Mouse (Mus musculus): ENCODE data around the gene Prkn. TPM values are rescaled to one million over a fixed set of nuclear protein-coding genes. Genes with fewer than 3 reads are reported as not detected.

Prkn gene
- polyA plus RNA-seq, 1 experiment from 2014 or later: 0.68 TPM

- H3K27me3 ChIP-seq (ENCODE audit: low read depth, poor library complexity, severe bottlenecking): no peaks in the 10 kb centered on the region
- no peaks in the 10 kb centered on the region for H3K9me3 ChIP-seq (replicated peaks)
- no peak for DNase-seq (ENCODE audit: low spot score)
- H3K4me1 ChIP-seq: peaks cover 14% of the 10 kb centered on the region
- H3K4me3 ChIP-seq: no peak overlapping the region
- no peaks in the 10 kb centered on the region for H3K36me3 ChIP-seq
- H3K27ac ChIP-seq (replicated peaks): no peak overlapping the region
- 89% methylated on average over 3 of the region's 3 CpGs for WGBS
Observed at GRCm38 (mm10) chr17:11769513-11769912, 929.3 kb downstream of the Prkn start.

- no peaks in the 10 kb centered on the region for H3K27me3 ChIP-seq (ENCODE audit: low read depth, poor library complexity, severe bottlenecking)
Observed at GRCm38 (mm10) chr17:11779547-11779946, 939.4 kb downstream of the Prkn start.

GRCm38 (mm10) chr17:11780005-11780404 lies 939.8 kb downstream of the Prkn start:
- peaks cover 5% of the 10 kb centered on the region for H3K4me1 ChIP-seq
- no peaks in the 10 kb centered on the region for H3K9me3 ChIP-seq (replicated peaks)
- no peak for DNase-seq (ENCODE audit: low spot score)
- no peaks in the 10 kb centered on the region for H3K27me3 ChIP-seq (ENCODE audit: low read depth, poor library complexity, severe bottlenecking)
- H3K36me3 ChIP-seq: no peaks in the 10 kb centered on the region
- H3K27ac ChIP-seq (replicated peaks): no peak overlapping the region
- 69% methylated on average over 2 of the region's 2 CpGs for WGBS
- no peak overlapping the region for H3K4me3 ChIP-seq

More at GRCm38 (mm10) chr17:11779547-11779946, 939.4 kb downstream of the Prkn start:
- 86% methylated on average over 12 of the region's 12 CpGs for WGBS
- H3K4me1 ChIP-seq: peaks cover 5% of the 10 kb centered on the region
- H3K27ac ChIP-seq (replicated peaks): no peak overlapping the region
- no peak for DNase-seq (ENCODE audit: low spot score)
- H3K9me3 ChIP-seq (replicated peaks): no peaks in the 10 kb centered on the region
- no peaks in the 10 kb centered on the region for H3K36me3 ChIP-seq
- no peak overlapping the region for H3K4me3 ChIP-seq

- no peak overlapping the region for H3K4me3 ChIP-seq
- 58% methylated on average over 12 of the region's 12 CpGs for WGBS
- no peak overlapping the region for H3K27ac ChIP-seq (replicated peaks)
- no peaks in the 10 kb centered on the region for H3K27me3 ChIP-seq (ENCODE audit: low read depth, poor library complexity, severe bottlenecking)
- H3K36me3 ChIP-seq: no peaks in the 10 kb centered on the region
- H3K9me3 ChIP-seq (replicated peaks): no peaks in the 10 kb centered on the region
- no peak for DNase-seq (ENCODE audit: low spot score)
- H3K4me1 ChIP-seq: peaks cover 5% of the 10 kb centered on the region
Observed at GRCm38 (mm10) chr17:11780805-11781481, 940.8 kb downstream of the Prkn start.

GRCm38 (mm10) chr17:11788270-11788936 lies 948.2 kb downstream of the Prkn start:
- no peak overlapping the region for H3K27ac ChIP-seq (replicated peaks)
- no peaks in the 10 kb centered on the region for H3K9me3 ChIP-seq (replicated peaks)
- 92% methylated on average over 9 of the region's 9 CpGs for WGBS
- DNase-seq (ENCODE audit: low spot score): no peak
- H3K27me3 ChIP-seq (ENCODE audit: low read depth, poor library complexity, severe bottlenecking): no peaks in the 10 kb centered on the region
- H3K4me1 ChIP-seq: peaks cover 5% of the 10 kb centered on the region
- no peaks in the 10 kb centered on the region for H3K36me3 ChIP-seq
- H3K4me3 ChIP-seq: no peak overlapping the region

- Histone ChIP-seq H3K27me3 (ENCODE audit: low read depth, poor library complexity, severe bottlenecking) (no peaks in the 10 kb centered on the region), H3K4me1 (no peaks in the 10 kb centered on the region), H3K9me3 (replicated peaks) (no peaks in the 10 kb centered on the region), H3K4me3 (no peak overlapping the region), H3K36me3 (no peaks in the 10 kb centered on the region), H3K27ac (replicated peaks) (no peak overlapping the region)
- DNase-seq (ENCODE audit: low spot score): no peak
- 89% methylated on average over 3 of the region's 3 CpGs for WGBS
Observed at GRCm38 (mm10) chr17:11795979-11796378, 955.8 kb downstream of the Prkn start.

GRCm38 (mm10) chr17:11801226-11801625 lies 961.0 kb downstream of the Prkn start:
- no peaks in the 10 kb centered on the region for H3K4me1 ChIP-seq
- no peaks in the 10 kb centered on the region for H3K27me3 ChIP-seq (ENCODE audit: low read depth, poor library complexity, severe bottlenecking)
- H3K4me3 ChIP-seq: no peak overlapping the region
- no peak for DNase-seq (ENCODE audit: low spot score)
- no peaks in the 10 kb centered on the region for H3K9me3 ChIP-seq (replicated peaks)
- no peak overlapping the region for H3K27ac ChIP-seq (replicated peaks)
- H3K36me3 ChIP-seq: no peaks in the 10 kb centered on the region
- 95% methylated on average over 4 of the region's 4 CpGs for WGBS

GRCm38 (mm10) chr17:11807280-11807679 lies 967.1 kb downstream of the Prkn start:
- no peak overlapping the region for H3K4me3 ChIP-seq
- no peaks in the 10 kb centered on the region for H3K9me3 ChIP-seq (replicated peaks)
- DNase-seq (ENCODE audit: low spot score): no peak
- no peak overlapping the region for H3K27ac ChIP-seq (replicated peaks)
- H3K4me1 ChIP-seq: no peaks in the 10 kb centered on the region
- no peaks in the 10 kb centered on the region for H3K27me3 ChIP-seq (ENCODE audit: low read depth, poor library complexity, severe bottlenecking)
- no peaks in the 10 kb centered on the region for H3K36me3 ChIP-seq
- 83% methylated on average over 3 of the region's 3 CpGs for WGBS

GRCm38 (mm10) chr17:11817886-11818285 lies 977.7 kb downstream of the Prkn start:
- H3K4me1 ChIP-seq: peaks cover 4% of the 10 kb centered on the region; the same call in 1 of the 2 replicates
- H3K27me3 ChIP-seq (ENCODE audit: low read depth, poor library complexity, severe bottlenecking): no peaks in the 10 kb centered on the region
- WGBS: 79% methylated on average over 2 of the region's 2 CpGs
- no peaks in the 10 kb centered on the region for H3K36me3 ChIP-seq
- H3K9me3 ChIP-seq (replicated peaks): no peaks in the 10 kb centered on the region
- H3K27ac ChIP-seq (replicated peaks): no peak overlapping the region
- H3K4me3 ChIP-seq: no peak overlapping the region
- DNase-seq (ENCODE audit: low spot score): no peak

- Histone ChIP-seq H3K36me3 (no peaks in the 10 kb centered on the region), H3K4me3 (no peak overlapping the region), H3K9me3 (replicated peaks) (no peaks in the 10 kb centered on the region), H3K27ac (replicated peaks) (no peak overlapping the region), H3K27me3 (ENCODE audit: low read depth, poor library complexity, severe bottlenecking) (no peaks in the 10 kb centered on the region), H3K4me1 (peaks cover 4% of the 10 kb centered on the region; the same call in 1 of the 2 replicates)
- WGBS: 61% methylated on average over 8 of the region's 8 CpGs
- no peak for DNase-seq (ENCODE audit: low spot score)
Observed at GRCm38 (mm10) chr17:11819506-11819905, 979.3 kb downstream of the Prkn start.

GRCm38 (mm10) chr17:11820757-11821156 lies 980.6 kb downstream of the Prkn start:
- 92% methylated on average over 4 of the region's 4 CpGs for WGBS

GRCm38 (mm10) chr17:11829501-11829900 lies 989.3 kb downstream of the Prkn start:
- Histone ChIP-seq H3K27ac (replicated peaks) (no peak overlapping the region), H3K36me3 (no peaks in the 10 kb centered on the region), H3K9me3 (replicated peaks) (0 out of 2 replicates have a peak, but pooled peaks cover 3% of the 10 kb centered on the region), H3K4me1 (no peaks in the 10 kb centered on the region), H3K27me3 (ENCODE audit: low read depth, poor library complexity, severe bottlenecking) (no peaks in the 10 kb centered on the region), H3K4me3 (no peak overlapping the region)
- no peak for DNase-seq (ENCODE audit: low spot score)
- WGBS: 75% methylated on average over 3 of the region's 3 CpGs

More at GRCm38 (mm10) chr17:11820757-11821156, 980.6 kb downstream of the Prkn start:
- H3K9me3 ChIP-seq (replicated peaks): no peaks in the 10 kb centered on the region
- H3K4me1 ChIP-seq: peaks cover 4% of the 10 kb centered on the region; the same call in 1 of the 2 replicates
- H3K36me3 ChIP-seq: no peaks in the 10 kb centered on the region
- no peaks in the 10 kb centered on the region for H3K27me3 ChIP-seq (ENCODE audit: low read depth, poor library complexity, severe bottlenecking)
- H3K27ac ChIP-seq (replicated peaks): no peak overlapping the region
- H3K4me3 ChIP-seq: no peak overlapping the region
- no peak for DNase-seq (ENCODE audit: low spot score)

- Histone ChIP-seq H3K4me1 (no peaks in the 10 kb centered on the region; the same call in 1 of the 2 replicates), H3K4me3 (no peak overlapping the region), H3K9me3 (replicated peaks) (no peaks in the 10 kb centered on the region), H3K27me3 (ENCODE audit: low read depth, poor library complexity, severe bottlenecking) (no peaks in the 10 kb centered on the region), H3K36me3 (no peaks in the 10 kb centered on the region), H3K27ac (replicated peaks) (no peak overlapping the region)
- WGBS: 92% methylated on average over 3 of the region's 3 CpGs
- no peak for DNase-seq (ENCODE audit: low spot score)
Observed at GRCm38 (mm10) chr17:11837121-11837520, 996.9 kb downstream of the Prkn start.

Measured in midbrain, embryonic 10.5 days (tissue).